Mouse (Mus musculus): ENCODE data around the gene Mertk.
A peak's percentile ranks its signal among the peaks of the same experiment; 100 is the strongest.

Gene Mertk

DNA sequence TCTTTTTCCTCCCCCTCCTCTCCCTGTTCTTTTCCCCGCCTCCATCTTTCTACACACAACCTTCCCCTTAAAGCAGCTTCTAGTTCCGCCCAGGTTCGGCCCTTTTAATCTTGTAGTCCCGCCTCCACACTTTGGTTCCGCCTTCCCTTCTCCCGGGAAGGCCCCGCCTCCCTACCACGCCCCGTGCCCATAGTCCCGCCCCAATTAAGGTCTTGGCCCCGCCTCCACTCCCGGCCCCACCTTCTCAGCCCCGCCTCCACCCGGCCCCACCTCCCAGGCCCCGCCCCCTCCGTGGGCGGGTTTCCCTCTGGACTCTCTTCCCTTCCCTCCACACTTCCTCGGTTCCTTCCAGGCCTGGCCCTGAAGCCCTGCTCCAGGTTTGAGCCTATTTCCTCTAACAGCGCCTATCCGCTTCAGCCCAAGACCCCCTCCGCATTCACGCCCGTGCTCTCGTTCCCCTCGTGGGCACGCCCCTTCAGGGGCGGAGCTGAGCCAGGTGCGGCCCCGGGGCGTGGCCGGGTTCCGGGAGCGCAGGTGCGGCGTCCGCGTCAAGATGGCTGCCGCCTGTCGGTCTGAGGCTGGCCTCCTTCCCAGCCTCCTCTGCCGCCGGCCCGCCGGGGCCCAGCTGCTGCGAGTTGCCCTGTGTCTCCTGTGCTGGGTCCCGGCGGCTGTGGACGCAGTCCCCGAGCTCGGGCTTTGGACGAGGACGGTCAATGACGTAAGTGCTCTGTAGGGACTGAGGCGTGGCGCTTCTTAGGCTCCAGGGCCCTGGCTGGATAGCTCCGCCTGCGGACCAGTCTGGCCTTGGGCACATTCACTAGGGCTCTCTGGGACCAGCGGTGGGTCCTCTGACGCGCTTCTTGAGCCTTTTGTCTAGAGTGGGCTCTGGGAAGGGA is 119.3 kb downstream of the Mertk start, which contains the start of gene Tmem87b:
Gene Tmem87b, plus strand, starts transcription at position 333 of the 896 bp plus-strand sequence.
- DNase-seq (ENCODE audit: low spot score in 2 of 2), result peak; percentile 94

DNA sequence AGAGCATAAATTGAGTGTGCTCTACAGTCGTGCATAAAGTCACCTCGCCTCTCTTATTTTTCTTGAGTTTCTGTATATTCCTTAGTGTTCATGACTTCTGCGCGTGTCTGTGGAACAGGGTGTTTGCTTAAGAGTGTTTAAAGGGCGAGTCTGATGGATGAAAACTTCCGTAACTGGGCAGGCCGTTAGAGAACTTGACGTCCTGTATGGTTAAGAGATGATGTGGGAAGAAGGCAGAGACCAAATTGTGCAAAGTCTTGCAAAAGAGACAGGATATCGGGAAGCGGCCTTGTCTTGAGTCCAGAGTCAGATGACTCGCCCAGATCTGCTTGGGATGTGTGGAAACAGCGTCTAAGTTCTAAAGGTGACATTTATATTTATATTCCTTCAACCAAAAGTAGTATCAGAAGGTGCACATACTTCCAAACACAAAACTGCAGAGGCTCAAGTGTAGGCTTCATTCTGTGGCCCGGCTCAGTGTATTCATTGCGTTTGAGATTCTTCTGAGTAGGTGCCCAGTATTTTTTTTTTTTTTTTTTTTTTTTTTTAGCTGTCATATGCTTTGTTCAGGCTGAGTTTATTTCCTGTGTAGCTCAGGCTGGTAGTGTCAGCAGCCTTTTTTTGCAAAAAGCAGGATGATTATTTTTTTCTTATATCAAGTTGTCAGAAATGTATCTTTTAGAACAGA is 120.3 kb downstream of the Mertk start:
- no peak for DNase-seq (ENCODE audit: low spot score in 2 of 2)

DNA sequence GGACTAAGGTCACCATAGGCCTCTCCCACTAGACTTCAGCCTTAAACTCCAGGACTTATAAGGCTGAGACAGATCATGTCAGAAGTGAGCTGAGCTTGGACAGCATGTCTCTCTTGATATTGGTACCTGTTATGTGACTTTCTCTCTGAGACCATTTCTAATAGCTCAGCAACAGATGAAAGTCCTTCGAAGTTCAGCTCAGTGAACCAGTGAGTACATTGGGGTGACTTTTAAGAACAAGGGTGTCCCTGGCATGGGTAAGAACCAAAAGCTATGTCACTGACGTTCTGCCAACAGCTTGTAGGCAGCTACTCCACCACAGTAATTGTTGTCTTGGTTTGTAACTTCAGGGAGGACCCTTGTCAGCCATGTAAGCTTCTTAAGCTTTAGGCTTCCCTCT is 121.9 kb downstream of the Mertk start:
- no peak for DNase-seq (ENCODE audit: low spot score in 2 of 2)

DNA sequence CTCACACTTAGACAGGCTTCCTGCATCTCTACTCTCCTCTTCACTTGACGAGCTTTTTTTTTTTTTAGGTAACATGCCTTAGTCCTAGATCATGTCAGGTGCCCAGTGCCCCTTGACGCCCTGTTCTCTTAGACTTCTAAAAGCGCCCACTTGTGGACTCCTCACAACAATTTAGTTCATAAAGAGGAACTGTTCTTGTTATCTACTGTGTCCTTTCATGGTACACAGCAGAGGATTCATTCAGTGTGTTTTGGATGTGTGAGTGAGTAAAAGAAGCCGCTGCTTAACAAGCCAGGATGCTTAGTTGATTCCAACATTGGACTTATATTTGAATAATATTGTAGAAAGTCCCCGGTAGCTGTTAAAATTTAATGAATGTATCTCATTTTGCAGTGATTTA is 125.1 kb downstream of the Mertk start:
- no peak for DNase-seq (ENCODE audit: low spot score in 2 of 2)

DNA sequence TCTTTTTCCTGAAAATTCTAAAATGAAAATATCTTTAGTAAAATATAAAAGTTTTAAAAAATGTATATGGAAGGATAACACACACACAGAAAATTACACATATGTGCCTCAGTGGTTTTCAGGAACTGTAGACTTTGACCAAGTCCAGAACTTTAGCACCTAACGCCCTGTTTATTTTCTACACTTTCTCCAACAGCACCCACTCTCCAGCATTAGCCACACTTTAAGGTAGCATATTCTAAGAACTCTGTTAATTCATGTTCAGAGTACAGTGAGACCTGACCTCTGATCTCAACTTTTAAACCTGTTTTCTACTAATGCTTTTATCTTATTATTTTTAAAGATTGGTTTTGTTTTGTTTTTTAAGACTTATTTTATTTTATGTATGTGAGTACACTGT is 129.0 kb downstream of the Mertk start:
- no peak for DNase-seq (ENCODE audit: low spot score in 2 of 2)

DNA sequence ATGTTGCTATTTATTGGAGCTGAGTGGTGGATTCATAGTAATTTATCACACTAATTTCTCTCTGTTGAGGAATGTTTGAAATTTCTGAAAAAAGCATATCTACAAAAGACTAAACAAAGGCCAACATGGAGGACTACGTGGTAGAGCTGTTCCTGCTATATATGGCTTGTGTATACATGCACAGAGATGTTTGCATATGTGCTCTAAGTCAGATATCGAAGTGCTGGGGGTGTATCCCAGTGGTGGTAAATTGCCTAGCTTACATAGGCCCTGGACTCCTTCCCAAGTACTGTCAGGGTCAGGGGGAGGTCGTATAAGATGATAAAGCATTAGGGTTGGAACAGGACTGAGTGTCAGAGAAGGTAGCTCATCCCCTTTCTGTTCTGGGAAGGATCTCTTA is 133.9 kb downstream of the Mertk start:
- DNase-seq (ENCODE audit: low spot score in 2 of 2), result no peak

DNA sequence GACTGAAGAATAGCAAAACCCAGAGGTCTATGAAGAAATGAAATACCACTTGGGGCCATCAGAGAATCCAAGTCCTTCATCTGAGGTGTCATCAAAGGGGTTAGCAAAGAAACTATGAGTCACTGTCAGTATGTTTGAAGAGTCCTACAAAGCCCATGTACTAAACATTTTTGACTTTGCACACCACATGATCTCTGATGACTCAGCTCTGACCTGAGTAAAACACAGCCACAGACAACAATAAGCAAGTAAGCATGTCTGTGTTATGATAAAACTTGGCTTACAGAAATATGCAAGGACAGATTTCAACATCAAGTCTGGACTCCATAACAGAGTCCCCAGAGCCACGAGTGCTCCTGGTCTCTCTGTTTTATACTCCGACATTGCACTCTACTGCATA is 134.3 kb downstream of the Mertk start:
- DNase-seq (ENCODE audit: low spot score in 2 of 2), result no peak

DNA sequence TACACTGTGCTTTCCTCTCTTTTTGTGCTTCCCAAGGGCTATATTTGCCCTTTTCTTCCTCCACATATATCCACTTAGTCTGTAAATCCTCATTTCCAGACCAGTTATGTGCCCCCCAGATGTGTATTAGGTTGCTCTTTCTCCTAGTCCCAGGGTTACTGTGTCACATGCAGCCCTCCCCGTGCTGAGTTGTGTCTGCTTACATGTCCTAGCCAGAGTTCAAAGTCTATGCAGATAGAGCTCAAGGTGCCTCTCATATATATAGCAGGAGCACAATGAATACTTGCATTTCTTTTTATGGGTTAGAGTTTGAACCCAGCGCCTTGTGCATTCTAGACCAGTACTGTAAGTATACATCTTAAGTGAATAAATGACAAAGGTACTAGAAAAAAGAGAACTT is 134.7 kb downstream of the Mertk start:
- DNase-seq (ENCODE audit: low spot score in 2 of 2), result no peak

DNA sequence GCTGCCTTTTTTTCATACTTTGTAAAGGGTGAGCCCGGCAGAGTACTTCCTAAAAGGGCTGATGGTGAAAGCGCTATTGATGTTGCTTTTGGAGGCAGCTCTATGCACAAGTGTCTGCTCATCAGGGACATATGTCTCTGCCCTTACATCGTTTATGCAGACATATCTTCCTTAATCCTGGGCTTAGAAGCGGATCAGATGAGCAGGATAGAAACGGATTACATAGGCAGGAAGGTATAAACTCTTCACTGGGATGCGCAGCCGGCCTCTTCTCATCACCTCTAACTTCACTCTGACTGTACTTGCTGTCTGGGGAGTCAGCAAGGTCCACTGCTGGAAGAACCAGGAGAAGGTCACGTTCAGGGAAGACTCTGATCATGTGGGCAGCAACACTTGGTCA is 138.8 kb downstream of the Mertk start:
- no peak for DNase-seq (ENCODE audit: low spot score in 2 of 2)

DNA sequence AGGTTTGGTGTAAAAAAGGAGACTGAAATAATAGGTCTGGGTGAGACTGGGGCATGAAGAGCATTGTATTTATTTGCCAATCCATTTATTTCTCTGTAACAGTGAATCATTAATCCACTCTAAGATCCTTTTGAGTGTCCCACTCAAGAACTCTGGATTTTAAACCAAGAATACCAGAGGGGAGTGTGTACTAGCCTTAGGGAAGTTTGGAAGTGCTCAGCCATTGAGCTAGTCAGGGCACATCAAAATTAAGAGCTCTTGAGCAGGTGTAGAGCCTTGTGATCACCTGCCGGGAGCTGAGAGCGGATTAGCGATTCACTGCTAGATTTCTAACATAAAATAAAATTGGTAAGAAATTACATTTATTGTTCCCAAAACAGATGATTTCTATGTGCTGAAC is 139.9 kb downstream of the Mertk start:
- DNase-seq (ENCODE audit: low spot score in 2 of 2), result no peak

DNA sequence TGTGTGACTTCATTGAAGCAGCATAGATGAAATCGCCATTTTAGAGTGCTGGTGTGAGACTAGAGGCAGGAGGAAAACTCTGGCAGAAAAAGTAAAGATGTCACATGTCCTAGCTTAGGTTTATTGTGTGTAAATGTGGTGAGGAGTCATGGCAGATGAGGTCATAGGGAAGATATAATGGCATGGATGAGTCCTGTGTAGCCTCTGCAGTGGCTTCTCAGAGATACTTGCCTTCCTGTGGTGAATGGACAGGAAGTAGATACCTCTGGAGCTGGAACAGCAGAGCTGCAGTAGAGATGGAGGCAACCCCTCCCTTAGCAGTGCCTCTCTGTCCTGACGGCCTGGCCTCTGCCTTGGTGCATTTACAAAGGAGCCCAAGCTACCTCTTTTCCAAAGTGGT is 140.7 kb downstream of the Mertk start:
- no peak for DNase-seq (ENCODE audit: low spot score in 2 of 2)

DNA sequence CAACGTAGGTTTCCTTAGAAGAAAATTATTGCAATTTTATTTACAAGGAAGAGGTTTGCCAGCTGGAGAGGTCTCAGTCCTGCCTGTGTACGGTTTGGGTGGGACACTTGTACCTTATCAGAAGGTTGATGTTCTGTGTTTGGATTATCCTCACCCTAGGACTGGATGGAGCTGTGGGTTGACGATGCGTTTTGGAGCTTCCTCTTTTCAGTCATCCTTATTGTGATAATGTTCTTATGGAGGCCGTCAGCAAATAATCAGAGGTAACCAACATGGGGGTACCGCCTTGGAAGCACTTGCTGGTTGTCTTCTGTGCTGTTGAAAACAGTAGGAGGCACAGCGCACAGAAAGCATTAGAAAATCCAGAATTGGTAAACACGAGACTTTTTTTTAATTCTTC is 143.7 kb downstream of the Mertk start:
- DNase-seq (ENCODE audit: low spot score in 2 of 2), result no peak

DNA sequence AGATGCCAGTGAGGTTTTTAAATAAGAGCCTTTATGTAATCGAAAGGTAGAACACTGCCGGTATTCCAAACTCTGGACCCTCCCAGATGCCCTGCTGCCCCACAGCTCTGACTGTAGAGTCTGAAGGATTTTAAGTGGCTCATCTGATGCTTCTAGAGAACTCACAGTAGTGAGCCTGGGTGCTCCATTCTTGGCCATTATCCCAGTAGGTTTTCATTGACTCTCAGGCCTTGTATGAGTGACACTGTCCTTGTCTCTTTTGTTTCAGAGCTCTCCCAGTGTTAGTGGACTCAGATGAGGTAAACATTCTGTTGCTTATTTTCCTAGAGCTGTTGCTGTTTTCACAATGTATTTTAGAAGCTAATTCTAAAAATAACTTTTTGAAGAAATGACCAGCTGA is 151.3 kb downstream of the Mertk start:
- no peak for DNase-seq (ENCODE audit: low spot score in 2 of 2)

Data from right cerebral cortex, postnatal 36 days (tissue).